Mouse (Mus musculus) kidney, embryonic 16.5 days (tissue): Measurements from ENCODE around the gene Zbtb40. TPM values are rescaled to one million over a fixed set of nuclear protein-coding genes. Genes with fewer than 3 reads are reported as not detected.

Source experiments
- ATAC-seq: fragments of 200-750 bp; cut with Nextera tagmentation; 2 replicates; pipeline ENCODE4 v1.8.0; 2017; ENCODE audit warnings: moderate TSS enrichment; ENCODE audit not compliant: low FRiP score, low TSS enrichment
- H3K27ac ChIP-seq: fragments of 300-500 bp; sonication (generic); 2 replicates; pipeline ENCODE4 v1.5.1; 2014; ENCODE audit warnings: low read length
- H3K27me3 ChIP-seq: fragments of 300-500 bp; sonication (generic); 2 replicates; pipeline ENCODE4 v1.6.1; 2014; ENCODE audit warnings: low read length, control low read depth, mixed read lengths; ENCODE audit not compliant: insufficient read depth
- H3K36me3 ChIP-seq: fragments of 300-500 bp; sonication (generic); 2 replicates; pipeline ENCODE4 v1.6.1; 2014; ENCODE audit warnings: low read length, control low read depth, mixed read lengths; ENCODE audit not compliant: insufficient read depth
- H3K4me1 ChIP-seq: fragments of 300-500 bp; sonication (generic); 2 replicates; pipeline ENCODE4 v1.6.1; 2014; ENCODE audit warnings: low read length, control low read depth, mixed read lengths; ENCODE audit not compliant: insufficient read depth
- H3K4me2 ChIP-seq: fragments of 300-500 bp; sonication (generic); replicated peaks from 2 replicates; pipeline ENCODE4 v1.6.1; 2014; ENCODE audit warnings: low read depth, low read length
- H3K4me3 ChIP-seq: fragments of 300-500 bp; sonication (generic); 2 replicates; pipeline ENCODE4 v1.5.1; 2014; ENCODE audit warnings: mild to moderate bottlenecking, low read length
- H3K9ac ChIP-seq: fragments of 300-500 bp; sonication (generic); replicated peaks from 2 replicates; pipeline ENCODE4 v1.6.1; 2014; ENCODE audit warnings: low read length
- H3K9me3 ChIP-seq: fragments of 300-500 bp; sonication (generic); 2 replicates; pipeline ENCODE4 v1.6.1; 2016; ENCODE audit warnings: low read length, control low read depth
- WGBS: fragments of 180-500 bp; shearing (Covaris S2); extraction: QIAGEN DNeasy Blood & Tissue Kit; methylation state at CpG from one replicate; pipeline ENCODE4 v1.1.7; 2014; 5-methylcytosine and 5-hydroxymethylcytosine counted together
- polyA plus RNA-seq: library from polyadenylated mRNA; unstranded; fragments of >200 nt; fragmentation: Nextera tagmentation; extraction: Ambion mirVana; gene quantifications from 2 replicates; pipeline ENCODE4 v1.2.1, GENCODE M21; 2015

Zbtb40 gene
- polyA plus RNA-seq, 1 experiment from 2014 or later, result 4.9 TPM

DNA sequence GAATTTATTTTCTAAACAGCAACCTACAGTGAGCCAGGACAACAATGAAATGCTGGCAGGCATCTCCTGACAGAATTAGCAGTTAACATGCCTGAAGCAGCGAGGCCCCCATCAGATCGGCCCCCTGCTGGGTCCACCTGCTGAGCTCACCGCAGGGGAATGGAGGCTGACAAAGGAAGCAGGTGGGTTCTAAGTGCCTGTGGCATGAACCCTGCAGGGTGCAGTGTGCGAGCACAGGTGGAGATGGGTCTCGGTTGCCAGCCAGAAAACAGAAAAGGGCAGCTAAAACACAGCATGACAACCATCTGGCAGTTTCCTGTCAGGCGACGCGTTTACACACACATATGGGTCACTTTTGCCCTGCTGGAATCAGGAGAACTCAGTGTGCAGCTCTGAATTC, 32.7 kb downstream of the Zbtb40 start:
- Histone ChIP-seq H3K4me3 (no peak overlapping the region), H3K27me3 (no peaks in the 10 kb centered on the region), H3K9me3 (no peaks in the 10 kb centered on the region), H3K9ac (no peak overlapping the region), H3K4me1 (no peaks in the 10 kb centered on the region), H3K4me2 (no peak overlapping the region), H3K27ac (no peak overlapping the region), H3K36me3 (peaks cover 7% of the 10 kb centered on the region)
- WGBS, result 65% methylated on average over 8 of the region's 8 CpGs
- ATAC-seq, result no peak

DNA sequence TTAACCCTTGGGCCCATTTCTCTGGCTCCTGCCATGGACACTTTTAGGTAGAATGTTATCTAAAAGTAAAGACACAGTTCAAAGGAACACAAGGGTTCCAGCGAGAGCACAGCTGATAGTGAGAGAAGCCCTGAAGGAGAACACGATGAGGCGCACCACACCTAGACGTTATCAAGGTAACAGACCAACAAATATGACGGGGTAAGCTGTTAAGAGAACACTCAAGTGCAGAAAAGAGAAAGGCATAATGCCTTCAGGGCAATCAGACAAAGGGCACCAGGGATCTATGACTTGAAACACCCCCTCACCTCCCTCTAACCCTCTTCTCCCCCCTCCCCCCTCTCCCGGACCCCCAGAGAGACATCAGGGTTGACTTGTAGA, 33.1 kb downstream of the Zbtb40 start:
- Histone ChIP-seq H3K4me3 (no peak overlapping the region), H3K27ac (no peak overlapping the region), H3K9me3 (no peaks in the 10 kb centered on the region), H3K4me1 (no peaks in the 10 kb centered on the region), H3K4me2 (no peak overlapping the region), H3K9ac (no peak overlapping the region), H3K27me3 (no peaks in the 10 kb centered on the region), H3K36me3 (peaks cover 7% of the 10 kb centered on the region)
- 86% methylated on average over 6 of the region's 6 CpGs for WGBS
- ATAC-seq, result no peak

DNA sequence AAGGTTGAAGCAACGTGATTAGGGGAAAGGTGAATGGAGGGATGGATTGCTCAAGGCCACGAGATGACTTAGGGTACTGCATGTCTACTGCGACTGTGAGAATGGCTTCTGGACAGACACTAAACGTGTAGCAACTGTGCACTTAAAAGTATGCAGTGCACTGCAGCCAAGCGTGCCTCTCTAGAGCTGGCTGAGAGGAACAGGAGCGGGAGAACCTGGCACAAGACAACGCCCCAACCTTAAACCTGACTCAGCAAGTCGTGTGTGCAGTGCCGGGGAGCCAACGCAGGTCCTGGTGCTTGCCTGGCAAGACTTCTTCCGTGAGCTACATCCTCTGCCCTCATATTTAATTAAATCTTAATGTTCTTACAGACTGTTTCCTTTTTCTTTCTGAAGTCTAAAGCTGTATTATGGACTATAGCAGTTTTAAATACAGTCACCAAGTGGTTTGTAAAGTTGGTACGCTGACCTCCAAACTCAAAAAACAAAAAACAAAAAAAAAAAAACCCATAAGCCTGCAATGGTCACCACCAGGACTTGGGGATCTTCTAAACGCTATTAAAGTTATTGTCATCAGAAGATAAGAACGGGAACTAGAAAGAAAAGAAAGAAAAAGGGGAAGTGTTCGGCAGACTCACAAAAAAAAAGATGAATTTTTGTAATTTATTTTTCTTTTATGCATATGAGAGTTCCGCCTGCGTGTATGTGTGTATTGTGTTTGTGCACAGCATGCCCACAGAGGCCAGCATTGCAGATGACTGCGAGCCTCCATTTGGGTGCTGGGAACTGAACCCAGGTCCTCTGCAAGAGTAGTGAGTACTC, 33.7 kb downstream of the Zbtb40 start:
- H3K9ac ChIP-seq, result no peak overlapping the region
- H3K4me1 ChIP-seq, result no peaks in the 10 kb centered on the region
- H3K9me3 ChIP-seq, result no peaks in the 10 kb centered on the region
- H3K27me3 ChIP-seq, result no peaks in the 10 kb centered on the region
- H3K4me2 ChIP-seq, result no peak overlapping the region
- H3K36me3 ChIP-seq, result peaks cover 7% of the 10 kb centered on the region
- ATAC-seq, result no peak
- 89% methylated on average over 18 of the region's 18 CpGs for WGBS
- no peak overlapping the region for H3K4me3 ChIP-seq
- H3K27ac ChIP-seq, result no peak overlapping the region

DNA sequence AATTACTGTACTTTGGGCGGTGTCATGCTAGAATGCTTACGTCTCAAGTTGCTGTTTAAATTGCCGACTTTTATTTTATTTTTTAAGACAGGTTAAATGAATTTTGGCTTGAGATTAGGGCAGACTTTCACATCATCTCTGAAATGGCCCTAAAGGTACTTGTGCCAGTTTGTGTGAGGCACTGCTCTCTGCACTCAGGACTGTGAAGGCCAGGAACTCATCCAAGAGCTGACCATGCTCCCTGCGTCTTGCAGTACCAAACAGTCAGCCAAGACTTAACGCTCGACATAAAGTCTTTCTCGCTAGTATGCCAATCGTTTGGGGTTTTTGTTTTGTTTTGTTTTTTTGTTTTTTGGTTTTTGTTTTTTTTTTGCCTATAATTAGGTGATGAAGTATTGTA, 34.5 kb downstream of the Zbtb40 start:
- 89% methylated on average over 8 of the region's 8 CpGs for WGBS
- Histone ChIP-seq H3K9ac (no peak overlapping the region), H3K27ac (no peak overlapping the region), H3K36me3 (peaks cover 7% of the 10 kb centered on the region), H3K4me3 (no peak overlapping the region), H3K27me3 (no peaks in the 10 kb centered on the region), H3K9me3 (no peaks in the 10 kb centered on the region), H3K4me2 (no peak overlapping the region), H3K4me1 (no peaks in the 10 kb centered on the region)
- no peak for ATAC-seq

DNA sequence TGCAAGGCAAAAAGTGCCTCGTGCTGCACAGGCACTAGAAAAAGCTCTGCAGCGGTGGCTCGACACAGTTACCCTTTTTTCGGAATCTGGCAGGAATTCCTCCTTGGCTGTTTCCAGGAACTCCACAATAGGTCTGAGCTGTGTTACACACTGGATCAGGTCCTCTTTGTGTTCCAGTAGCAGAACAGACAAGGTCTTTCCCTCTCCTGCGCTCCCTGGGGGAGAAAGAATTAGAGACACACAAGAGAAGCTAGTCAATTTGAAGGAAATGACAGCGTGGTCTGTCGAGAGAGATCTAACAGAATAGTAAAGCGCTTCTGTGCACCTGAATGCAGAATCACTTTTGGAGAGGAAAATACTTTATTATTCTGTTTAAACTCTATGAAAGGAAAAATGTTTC, 41.6 kb downstream of the Zbtb40 start:
- WGBS, result 86% methylated on average over 8 of the region's 8 CpGs
- Histone ChIP-seq H3K27me3 (no peaks in the 10 kb centered on the region), H3K4me1 (no peaks in the 10 kb centered on the region), H3K4me3 (no peak overlapping the region), H3K4me2 (no peak overlapping the region), H3K9me3 (no peaks in the 10 kb centered on the region), H3K36me3 (0 out of 2 replicates have a peak, but pooled peaks cover 4% of the 10 kb centered on the region), H3K27ac (no peak overlapping the region), H3K9ac (no peak overlapping the region)
- no peak for ATAC-seq

DNA sequence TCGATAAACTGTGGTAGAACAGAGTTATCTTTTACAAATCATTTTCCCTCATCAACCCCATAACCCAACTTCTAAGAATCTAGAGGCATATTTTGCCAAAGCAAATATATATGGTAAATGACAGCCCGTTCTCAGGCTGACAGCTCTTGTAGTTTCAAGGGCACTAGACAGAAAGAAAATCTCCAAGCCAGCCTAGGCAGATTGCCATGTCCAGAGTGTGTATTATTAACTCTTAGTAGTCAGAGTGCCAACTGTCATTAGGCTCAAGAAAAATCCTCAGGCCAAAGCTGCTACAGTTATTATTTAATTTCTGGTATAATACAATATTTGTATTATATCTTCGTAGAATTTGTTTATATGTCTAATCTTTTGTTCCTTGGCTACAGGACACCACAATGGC, 46.8 kb downstream of the Zbtb40 start:
- Histone ChIP-seq H3K4me3 (no peak overlapping the region), H3K27ac (no peak overlapping the region), H3K36me3 (peaks cover 15% of the 10 kb centered on the region; the same call in 1 of the 2 replicates), H3K9ac (no peak overlapping the region), H3K4me2 (no peak overlapping the region), H3K27me3 (no peaks in the 10 kb centered on the region), H3K9me3 (no peaks in the 10 kb centered on the region), H3K4me1 (no peaks in the 10 kb centered on the region)
- no peak for ATAC-seq
- 86% methylated on average over 3 of the region's 3 CpGs for WGBS

DNA sequence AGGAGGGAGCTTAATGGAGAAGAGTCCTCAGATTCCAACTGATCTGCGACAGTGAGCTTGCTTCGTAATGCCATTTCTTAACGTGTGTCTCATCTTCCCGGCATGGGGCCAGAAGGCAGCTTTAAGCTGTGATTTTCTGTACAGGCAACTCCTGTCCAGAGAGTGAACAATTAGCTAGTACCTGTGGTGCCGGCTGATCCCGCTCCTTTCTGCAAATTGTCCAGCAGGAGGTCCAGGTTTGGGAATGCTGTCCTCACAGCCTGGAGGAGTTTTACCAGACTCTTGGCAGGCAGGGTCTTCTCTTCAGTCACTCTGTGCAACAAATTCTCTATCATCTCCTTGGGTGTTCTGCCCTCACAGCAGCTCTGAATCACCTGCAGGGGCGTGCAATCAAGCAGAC, 47.6 kb downstream of the Zbtb40 start:
- 91% methylated on average over 7 of the region's 7 CpGs for WGBS
- no peak overlapping the region for H3K4me2 ChIP-seq
- ATAC-seq, result no peak
- no peak overlapping the region for H3K4me3 ChIP-seq
- no peak overlapping the region for H3K27ac ChIP-seq
- no peaks in the 10 kb centered on the region for H3K4me1 ChIP-seq
- H3K9ac ChIP-seq, result no peak overlapping the region
- H3K9me3 ChIP-seq, result no peaks in the 10 kb centered on the region
- H3K36me3 ChIP-seq, result peaks cover 16% of the 10 kb centered on the region; the same call in 1 of the 2 replicates
- H3K27me3 ChIP-seq, result no peaks in the 10 kb centered on the region

DNA sequence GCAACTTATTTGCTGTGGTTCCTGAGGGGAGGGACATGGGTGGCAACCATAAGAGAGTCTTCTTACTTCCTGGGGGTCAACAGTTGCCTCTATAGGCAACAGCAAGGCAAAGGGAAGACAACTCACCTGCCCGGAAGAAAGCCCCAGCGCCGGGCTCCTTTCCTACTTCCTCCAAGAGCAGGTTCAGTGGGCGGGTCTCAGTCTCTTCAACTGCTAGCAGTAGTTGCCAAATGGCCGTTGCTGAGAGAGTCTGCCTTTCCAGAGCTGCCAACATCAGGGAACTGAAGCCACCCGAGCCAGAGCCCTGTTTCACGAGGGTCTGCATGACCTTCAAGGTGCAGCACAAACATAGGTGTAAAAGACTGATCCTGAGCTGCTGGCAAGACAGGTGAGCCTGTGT, 50.2 kb downstream of the Zbtb40 start:
- WGBS, result 79% methylated on average over 7 of the region's 7 CpGs
- no peak for ATAC-seq
- no peaks in the 10 kb centered on the region for H3K4me1 ChIP-seq

DNA sequence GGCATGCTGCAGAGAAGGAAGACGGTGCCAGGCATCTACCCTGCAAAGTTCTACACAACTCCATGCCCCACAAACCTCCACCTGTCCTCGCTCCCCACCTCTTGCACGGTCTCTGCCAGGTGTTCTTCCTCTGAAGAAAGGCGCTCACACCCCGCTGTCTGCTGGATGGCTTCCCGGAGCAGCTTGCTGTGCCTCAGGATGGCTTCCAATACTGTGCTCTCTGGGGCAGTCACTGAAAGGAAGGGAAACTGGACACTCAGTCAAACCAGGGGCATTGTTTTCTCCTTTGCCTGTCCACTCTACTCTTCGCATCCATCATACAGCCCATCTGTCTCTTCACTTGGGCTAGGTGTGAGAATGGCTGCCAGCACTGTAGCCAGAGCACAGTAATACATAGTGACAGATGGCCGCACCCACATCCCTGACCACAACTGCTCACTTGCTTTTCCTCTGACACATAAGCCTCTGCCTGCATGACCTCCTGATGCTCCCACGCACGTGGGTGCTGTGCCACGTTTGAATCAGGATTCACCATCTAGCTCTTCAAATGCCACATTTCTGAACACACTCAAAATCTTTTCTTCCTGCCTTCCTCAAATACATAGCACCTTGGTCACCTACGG, 50.8 kb downstream of the Zbtb40 start:
- H3K4me3 ChIP-seq, result no peak overlapping the region
- H3K27me3 ChIP-seq, result no peaks in the 10 kb centered on the region
- no peak for ATAC-seq
- H3K9me3 ChIP-seq, result no peaks in the 10 kb centered on the region
- H3K9ac ChIP-seq, result no peak overlapping the region
- 83% methylated on average over 12 of the region's 12 CpGs for WGBS
- H3K4me1 ChIP-seq, result no peaks in the 10 kb centered on the region
- H3K27ac ChIP-seq, result no peak overlapping the region
- H3K36me3 ChIP-seq, result peaks cover 29% of the 10 kb centered on the region
- no peak overlapping the region for H3K4me2 ChIP-seq

More for the DNA sequence above, 50.2 kb downstream of the Zbtb40 start:
- no peaks in the 10 kb centered on the region for H3K9me3 ChIP-seq
- H3K4me2 ChIP-seq, result no peak overlapping the region
- no peak overlapping the region for H3K9ac ChIP-seq
- H3K27me3 ChIP-seq, result no peaks in the 10 kb centered on the region
- H3K36me3 ChIP-seq, result peaks cover 29% of the 10 kb centered on the region
- no peak overlapping the region for H3K4me3 ChIP-seq
- H3K27ac ChIP-seq, result no peak overlapping the region

DNA sequence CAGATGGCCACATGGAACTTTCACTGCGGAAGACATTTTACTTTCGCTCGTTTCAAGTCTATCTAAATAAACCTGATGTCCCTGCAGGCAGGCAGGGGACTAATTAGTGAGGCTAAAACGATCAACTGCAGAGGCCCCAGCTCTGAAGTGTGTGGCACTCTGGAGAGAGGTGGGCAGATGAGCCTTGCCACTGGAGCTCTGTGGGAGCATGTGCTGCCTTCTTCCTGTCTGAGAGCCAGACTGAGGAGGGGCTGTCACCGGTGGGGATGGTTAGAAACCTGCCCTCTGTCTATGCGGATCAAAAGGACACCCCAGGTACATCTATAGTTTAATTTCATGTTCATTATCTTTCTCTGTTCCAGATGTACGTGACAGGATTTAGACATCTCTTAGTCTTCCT, 51.7 kb downstream of the Zbtb40 start:
- Histone ChIP-seq H3K4me2 (no peak overlapping the region), H3K27ac (no peak overlapping the region), H3K36me3 (peaks cover 29% of the 10 kb centered on the region), H3K4me1 (no peaks in the 10 kb centered on the region), H3K27me3 (no peaks in the 10 kb centered on the region), H3K9ac (no peak overlapping the region), H3K9me3 (no peaks in the 10 kb centered on the region), H3K4me3 (no peak overlapping the region)
- WGBS, result 65% methylated on average over 7 of the region's 7 CpGs
- ATAC-seq, result no peak
